Mouse (Mus musculus): ENCODE results near the gene Arhgef7. TPM values are rescaled to one million over a fixed set of nuclear protein-coding genes. Genes with fewer than 3 reads are reported as not detected.

The Arhgef7 gene
- 14.8 and 17.4 TPM in 2 replicates for polyA plus RNA-seq (2012; ENCODE audit: insufficient read depth, insufficient read length, missing spikeins)

- H3K4me1 ChIP-seq (ENCODE audit: control insufficient read depth, insufficient read depth, insufficient read length, low read length): no peaks in the 10 kb centered on the region
- peak within 1 kb of the TSS; percentile 44 for H3K4me3 ChIP-seq (ENCODE audit: insufficient read depth, low read depth, low read length)
- H3K27ac ChIP-seq (replicated peaks; ENCODE audit: low read depth, low read length): no peak within 1 kb of the TSS
Measured at GRCm38 (mm10) chr8:11727651-11728481, at the start of gene Arhgef7. TSS of gene Arhgef7 (plus strand) at chr8:11727721.

GRCm38 (mm10) chr8:11684558-11684957, 43.0 kb upstream of the Arhgef7 start:
- Histone ChIP-seq H3K27ac (replicated peaks; ENCODE audit: low read depth, low read length) (no peak overlapping the region), H3K4me3 (ENCODE audit: insufficient read depth, low read depth, low read length) (no peak overlapping the region), H3K4me1 (ENCODE audit: control insufficient read depth, insufficient read depth, insufficient read length, low read length) (no peaks in the 10 kb centered on the region)

- Histone ChIP-seq H3K27ac (replicated peaks; ENCODE audit: low read depth, low read length) (no peak overlapping the region), H3K4me1 (ENCODE audit: control insufficient read depth, insufficient read depth, insufficient read length, low read length) (no peaks in the 10 kb centered on the region), H3K4me3 (ENCODE audit: insufficient read depth, low read depth, low read length) (no peak overlapping the region)
Measured at GRCm38 (mm10) chr8:11687251-11687650, 40.3 kb upstream of the Arhgef7 start.

- Histone ChIP-seq H3K27ac (replicated peaks; ENCODE audit: low read depth, low read length) (no peak overlapping the region), H3K4me3 (ENCODE audit: insufficient read depth, low read depth, low read length) (no peak overlapping the region), H3K4me1 (ENCODE audit: control insufficient read depth, insufficient read depth, insufficient read length, low read length) (no peaks in the 10 kb centered on the region)
Measured at GRCm38 (mm10) chr8:11689945-11690344, 37.6 kb upstream of the Arhgef7 start.

- Histone ChIP-seq H3K4me1 (ENCODE audit: control insufficient read depth, insufficient read depth, insufficient read length, low read length) (no peaks in the 10 kb centered on the region), H3K4me3 (ENCODE audit: insufficient read depth, low read depth, low read length) (no peak overlapping the region), H3K27ac (replicated peaks; ENCODE audit: low read depth, low read length) (no peak overlapping the region)
Measured at GRCm38 (mm10) chr8:11691284-11691683, 36.2 kb upstream of the Arhgef7 start.

GRCm38 (mm10) chr8:11691761-11692160, 35.8 kb upstream of the Arhgef7 start:
- H3K4me1 ChIP-seq (ENCODE audit: control insufficient read depth, insufficient read depth, insufficient read length, low read length): no peaks in the 10 kb centered on the region
- no peak overlapping the region for H3K4me3 ChIP-seq (ENCODE audit: insufficient read depth, low read depth, low read length)
- no peak overlapping the region for H3K27ac ChIP-seq (replicated peaks; ENCODE audit: low read depth, low read length)

- Histone ChIP-seq H3K4me1 (ENCODE audit: control insufficient read depth, insufficient read depth, insufficient read length, low read length) (no peaks in the 10 kb centered on the region), H3K4me3 (ENCODE audit: insufficient read depth, low read depth, low read length) (no peak overlapping the region), H3K27ac (replicated peaks; ENCODE audit: low read depth, low read length) (no peak overlapping the region)
Measured at GRCm38 (mm10) chr8:11692455-11692854, 35.1 kb upstream of the Arhgef7 start.

- no peaks in the 10 kb centered on the region for H3K4me1 ChIP-seq (ENCODE audit: control insufficient read depth, insufficient read depth, insufficient read length, low read length)
- H3K4me3 ChIP-seq (ENCODE audit: insufficient read depth, low read depth, low read length): no peak overlapping the region
- no peak overlapping the region for H3K27ac ChIP-seq (replicated peaks; ENCODE audit: low read depth, low read length)
Measured at GRCm38 (mm10) chr8:11693972-11694371, 33.5 kb upstream of the Arhgef7 start.

- Histone ChIP-seq H3K27ac (replicated peaks; ENCODE audit: low read depth, low read length) (no peak overlapping the region), H3K4me3 (ENCODE audit: insufficient read depth, low read depth, low read length) (no peak overlapping the region), H3K4me1 (ENCODE audit: control insufficient read depth, insufficient read depth, insufficient read length, low read length) (no peaks in the 10 kb centered on the region)
Measured at GRCm38 (mm10) chr8:11696176-11696575, 31.3 kb upstream of the Arhgef7 start.

GRCm38 (mm10) chr8:11697467-11697866, 30.1 kb upstream of the Arhgef7 start:
- no peak overlapping the region for H3K4me3 ChIP-seq (ENCODE audit: insufficient read depth, low read depth, low read length)
- no peak overlapping the region for H3K27ac ChIP-seq (replicated peaks; ENCODE audit: low read depth, low read length)
- H3K4me1 ChIP-seq (ENCODE audit: control insufficient read depth, insufficient read depth, insufficient read length, low read length): no peaks in the 10 kb centered on the region

GRCm38 (mm10) chr8:11699442-11700001, 28.0 kb upstream of the Arhgef7 start:
- Histone ChIP-seq H3K4me1 (ENCODE audit: control insufficient read depth, insufficient read depth, insufficient read length, low read length) (no peaks in the 10 kb centered on the region), H3K4me3 (ENCODE audit: insufficient read depth, low read depth, low read length) (no peak overlapping the region), H3K27ac (replicated peaks; ENCODE audit: low read depth, low read length) (no peak overlapping the region)

- no peak overlapping the region for H3K4me3 ChIP-seq (ENCODE audit: insufficient read depth, low read depth, low read length)
- no peaks in the 10 kb centered on the region for H3K4me1 ChIP-seq (ENCODE audit: control insufficient read depth, insufficient read depth, insufficient read length, low read length)
- no peak overlapping the region for H3K27ac ChIP-seq (replicated peaks; ENCODE audit: low read depth, low read length)
Measured at GRCm38 (mm10) chr8:11700060-11701032, 27.2 kb upstream of the Arhgef7 start.

- Histone ChIP-seq H3K27ac (replicated peaks; ENCODE audit: low read depth, low read length) (no peak within 1 kb of the TSS), H3K4me3 (ENCODE audit: insufficient read depth, low read depth, low read length) (no peak within 1 kb of the TSS)
Measured at GRCm38 (mm10) chr8:11701033-11701362, 26.5 kb upstream of the Arhgef7 start, which contains the start of gene 1700016D06Rik. TSS of gene 1700016D06Rik (minus strand) at chr8:11701063.

GRCm38 (mm10) chr8:11701428-11701827, 26.1 kb upstream of the Arhgef7 start:
- Histone ChIP-seq H3K27ac (replicated peaks; ENCODE audit: low read depth, low read length) (no peak overlapping the region), H3K4me3 (ENCODE audit: insufficient read depth, low read depth, low read length) (no peak overlapping the region), H3K4me1 (ENCODE audit: control insufficient read depth, insufficient read depth, insufficient read length, low read length) (no peaks in the 10 kb centered on the region)

More at GRCm38 (mm10) chr8:11701033-11701362, 26.5 kb upstream of the Arhgef7 start, which contains the start of gene 1700016D06Rik:
- no peaks in the 10 kb centered on the region for H3K4me1 ChIP-seq (ENCODE audit: control insufficient read depth, insufficient read depth, insufficient read length, low read length)

- no peaks in the 10 kb centered on the region for H3K4me1 ChIP-seq (ENCODE audit: control insufficient read depth, insufficient read depth, insufficient read length, low read length)
- H3K4me3 ChIP-seq (ENCODE audit: insufficient read depth, low read depth, low read length): no peak overlapping the region
- H3K27ac ChIP-seq (replicated peaks; ENCODE audit: low read depth, low read length): no peak overlapping the region
Measured at GRCm38 (mm10) chr8:11703789-11704188, 23.7 kb upstream of the Arhgef7 start.

Data from brown adipose tissue, adult 24 weeks (tissue).